In genomic region chr9:101730136-101730535, GRCm38 (mm10) we compare ENCODE assay signal across 18 mouse cellular contexts.
DNase-seq lines count a peak whose midpoint lies in the region; ATAC-seq and TF ChIP-seq lines count a peak whose summit lies in the region.
"Had no signal": no experiment of that assay in that cellular context is flagged by ENCODE, and none has a peak within 500 bp of the region (broad histone marks: within the 10 kb centered on the region; RNA-seq: fewer than 3 reads in every experiment).

No protein-coding gene starts in this region.

- no peak for ATAC-seq in hindbrain, embryonic 14.5 days (ENCODE audit: low FRiP score)
- ATAC-seq in midbrain, embryonic 16.5 days, result no peak
- no peak for ATAC-seq in midbrain, postnatal 0 days (ENCODE audit: low FRiP score)
- no peak for ATAC-seq in neural tube, embryonic 11.5 days (ENCODE audit: insufficient read depth, low FRiP score, low TSS enrichment)
- ATAC-seq: forebrain, postnatal 0 days; inflammation-experienced regulatory T-cells, adult 6 months; intestine, postnatal 0 days had no signal

- H3K27ac ChIP-seq in hindbrain, embryonic 10.5 days, result peak overlapping the region; percentile 54
- H3K27ac ChIP-seq in hindbrain, embryonic 14.5 days, result no peak overlapping the region
- H3K27ac ChIP-seq in midbrain, embryonic 16.5 days (ENCODE audit: low read length), result peak overlapping the region; percentile 42
- no peak overlapping the region for H3K27ac ChIP-seq in midbrain, postnatal 0 days (ENCODE audit: low read depth, low read length)
- H3K27ac ChIP-seq in neural tube, embryonic 11.5 days (ENCODE audit: low read depth, low read length), result no peak overlapping the region
- H3K27ac ChIP-seq: hindbrain, embryonic 15.5 days had no signal

- peaks cover 31% of the 10 kb centered on the region for H3K4me1 ChIP-seq in hindbrain, embryonic 10.5 days (replicated peaks)
- peaks cover 7% of the 10 kb centered on the region; the same call in 1 of the 2 replicates for H3K4me1 ChIP-seq in hindbrain, embryonic 14.5 days (replicated peaks; ENCODE audit: control insufficient read depth, insufficient read depth, low read length)
- H3K4me1 ChIP-seq in midbrain, embryonic 16.5 days (ENCODE audit: control insufficient read depth, insufficient read depth, low read length), result peaks cover 4% of the 10 kb centered on the region
- H3K4me1 ChIP-seq in midbrain, postnatal 0 days (ENCODE audit: insufficient read depth, low read length), result no peaks in the 10 kb centered on the region
- H3K4me1 ChIP-seq in neural tube, embryonic 11.5 days (ENCODE audit: control insufficient read depth, insufficient read depth, low read length), result peaks cover 15% of the 10 kb centered on the region
- H3K4me1 ChIP-seq: heart, embryonic 12.5 days had no signal

- no peaks in the 10 kb centered on the region for H3K36me3 ChIP-seq in hindbrain, embryonic 10.5 days
- H3K36me3 ChIP-seq in hindbrain, embryonic 14.5 days (replicated peaks; ENCODE audit: control insufficient read depth, insufficient read depth), result no peaks in the 10 kb centered on the region
- no peaks in the 10 kb centered on the region for H3K36me3 ChIP-seq in midbrain, embryonic 16.5 days (ENCODE audit: control insufficient read depth, insufficient read depth, low read length)
- H3K36me3 ChIP-seq in midbrain, postnatal 0 days (ENCODE audit: insufficient read depth, low read length), result no peaks in the 10 kb centered on the region
- no peaks in the 10 kb centered on the region for H3K36me3 ChIP-seq in neural tube, embryonic 11.5 days (ENCODE audit: control insufficient read depth, insufficient read depth, low read length)
- H3K36me3 ChIP-seq: heart, embryonic 12.5 days; hindbrain, embryonic 15.5 days had no signal

- DNase-seq in hindbrain, embryonic 10.5 days (ENCODE audit: low spot score), result peak; percentile 30
- DNase-seq in hindbrain, embryonic 14.5 days (ENCODE audit: low spot score), result no peak
- DNase-seq in midbrain, postnatal 0 days (ENCODE audit: low spot score), result no peak
- peak; percentile 34 for DNase-seq in embryo, embryonic 11 days
- DNase-seq in neural tube, embryonic 11.5 days (ENCODE audit: low spot score), result peak; percentile 48
- no peak for DNase-seq in MN1 (ENCODE audit: low spot score)
- no peak for DNase-seq in spleen, adult 18-20 months
- DNase-seq: adrenal gland, adult 8-10 months; adrenal gland, postnatal 36 days; cerebellum, adult 2 months; cerebellum, postnatal 10 days; forebrain, postnatal 0 days; gastrocnemius, postnatal 10 days had no signal

- 70% methylated on average over 3 of the region's 3 CpGs for WGBS in hindbrain, embryonic 10.5 days
- 52% methylated on average over 3 of the region's 3 CpGs for WGBS in hindbrain, embryonic 14.5 days
- WGBS in midbrain, embryonic 16.5 days, result 79% methylated on average over 3 of the region's 3 CpGs
- WGBS in midbrain, postnatal 0 days, result 81% methylated on average over 3 of the region's 3 CpGs
- 9% methylated on average over 3 of the region's 3 CpGs for WGBS in neural tube, embryonic 11.5 days

- no peaks in the 10 kb centered on the region for H3K9me3 ChIP-seq in hindbrain, embryonic 10.5 days
- H3K9me3 ChIP-seq in hindbrain, embryonic 14.5 days (ENCODE audit: control insufficient read depth, low read length), result no peaks in the 10 kb centered on the region
- no peaks in the 10 kb centered on the region for H3K9me3 ChIP-seq in midbrain, embryonic 16.5 days (replicated peaks; ENCODE audit: control insufficient read depth, low read length, poor library complexity, severe bottlenecking)
- no peaks in the 10 kb centered on the region for H3K9me3 ChIP-seq in midbrain, postnatal 0 days (ENCODE audit: low read length)
- H3K9me3 ChIP-seq in neural tube, embryonic 11.5 days (ENCODE audit: control insufficient read depth, low read length), result no peaks in the 10 kb centered on the region
- H3K9me3 ChIP-seq: hindbrain, embryonic 15.5 days had no signal

- H3K4me3 ChIP-seq in hindbrain, embryonic 10.5 days, result no peak overlapping the region
- no peak overlapping the region for H3K4me3 ChIP-seq in hindbrain, embryonic 14.5 days (replicated peaks; ENCODE audit: low read length)
- H3K4me3 ChIP-seq in midbrain, embryonic 16.5 days (ENCODE audit: low read depth, low read length), result no peak overlapping the region
- H3K4me3 ChIP-seq in midbrain, postnatal 0 days (ENCODE audit: low read depth, low read length), result no peak overlapping the region
- H3K4me3 ChIP-seq in neural tube, embryonic 11.5 days (ENCODE audit: low read depth, low read length), result no peak overlapping the region
- H3K4me3 ChIP-seq: heart, embryonic 12.5 days; hindbrain, embryonic 15.5 days had no signal

- H3K9ac ChIP-seq in hindbrain, embryonic 14.5 days, result no peak overlapping the region
- no peak overlapping the region for H3K9ac ChIP-seq in midbrain, embryonic 16.5 days (ENCODE audit: low read depth, low read length)
- H3K9ac ChIP-seq in midbrain, postnatal 0 days (replicated peaks; ENCODE audit: low read length, poor library complexity, severe bottlenecking), result no peak overlapping the region
- no peak overlapping the region for H3K9ac ChIP-seq in neural tube, embryonic 11.5 days (ENCODE audit: low read length)
- H3K9ac ChIP-seq: forebrain, postnatal 0 days; heart, embryonic 12.5 days; hindbrain, embryonic 15.5 days had no signal

- no peaks in the 10 kb centered on the region for H3K27me3 ChIP-seq in hindbrain, embryonic 10.5 days (ENCODE audit: insufficient read depth, poor library complexity, severe bottlenecking)
- H3K27me3 ChIP-seq in hindbrain, embryonic 14.5 days (ENCODE audit: control insufficient read depth, insufficient read depth, low read length), result no peaks in the 10 kb centered on the region
- H3K27me3 ChIP-seq in midbrain, embryonic 16.5 days (ENCODE audit: control insufficient read depth, insufficient read depth, low read depth, low read length), result no peaks in the 10 kb centered on the region
- no peaks in the 10 kb centered on the region for H3K27me3 ChIP-seq in midbrain, postnatal 0 days (ENCODE audit: insufficient read depth, low read length)
- H3K27me3 ChIP-seq in neural tube, embryonic 11.5 days (ENCODE audit: control insufficient read depth, insufficient read depth, low read length), result no peaks in the 10 kb centered on the region
- H3K27me3 ChIP-seq: heart, embryonic 12.5 days had no signal

- no peak overlapping the region for H3K4me2 ChIP-seq in hindbrain, embryonic 14.5 days (replicated peaks)
- H3K4me2 ChIP-seq in midbrain, embryonic 16.5 days (ENCODE audit: low read length), result no peak overlapping the region
- no peak overlapping the region for H3K4me2 ChIP-seq in midbrain, postnatal 0 days (ENCODE audit: low read depth, low read length, poor library complexity, severe bottlenecking)
- no peak overlapping the region for H3K4me2 ChIP-seq in neural tube, embryonic 11.5 days (ENCODE audit: low read depth)
- H3K4me2 ChIP-seq: heart, embryonic 12.5 days; hindbrain, embryonic 15.5 days had no signal

- TF ChIP-seq CTCF in midbrain, postnatal 0 days (IDR thresholded peaks at IDR 0.05), result no peak

Comparison
In these comparisons a context has a peak if more than half of its experiments do, and no peak if none do; other contexts are left out.
1. DNase-seq: peak in hindbrain, embryonic 10.5 days (single experiment), embryo, embryonic 11 days (single experiment) and neural tube, embryonic 11.5 days (single experiment); none in hindbrain, embryonic 14.5 days (single experiment), midbrain, postnatal 0 days (single experiment), MN1 (single experiment) and spleen, adult 18-20 months (0 of 2).
2. H3K27ac ChIP-seq: peak in hindbrain, embryonic 10.5 days (single experiment) and midbrain, embryonic 16.5 days (single experiment); none in hindbrain, embryonic 14.5 days (single experiment), midbrain, postnatal 0 days (single experiment) and neural tube, embryonic 11.5 days (single experiment).